Mouse (Mus musculus) large intestine, adult 2 months (tissue): Measurements from ENCODE around the gene Maml2. TPM values are rescaled to one million over a fixed set of nuclear protein-coding genes. Genes with fewer than 3 reads are reported as not detected.

Source experiments
- DNase-seq: peaks from one replicate; pipeline ENCODE4 v3.0.0-alpha.2; 2012; ENCODE audit warnings: low read depth, low spot score
- WGBS: fragments of 180-500 bp; shearing (Covaris S2); methylation state at CpG from one replicate; pipeline ENCODE4 v1.1.7; 2018; 5-methylcytosine and 5-hydroxymethylcytosine counted together
- polyA plus RNA-seq: library from polyadenylated mRNA; depleted of rRNA; stranded (reverse); fragments of >200 nt; gene quantifications from 2 replicates; pipeline ENCODE4 v1.2.3, GENCODE M21; 2012

Gene Maml2
- polyA plus RNA-seq, 1 experiment = 1.4 TPM

DNA sequence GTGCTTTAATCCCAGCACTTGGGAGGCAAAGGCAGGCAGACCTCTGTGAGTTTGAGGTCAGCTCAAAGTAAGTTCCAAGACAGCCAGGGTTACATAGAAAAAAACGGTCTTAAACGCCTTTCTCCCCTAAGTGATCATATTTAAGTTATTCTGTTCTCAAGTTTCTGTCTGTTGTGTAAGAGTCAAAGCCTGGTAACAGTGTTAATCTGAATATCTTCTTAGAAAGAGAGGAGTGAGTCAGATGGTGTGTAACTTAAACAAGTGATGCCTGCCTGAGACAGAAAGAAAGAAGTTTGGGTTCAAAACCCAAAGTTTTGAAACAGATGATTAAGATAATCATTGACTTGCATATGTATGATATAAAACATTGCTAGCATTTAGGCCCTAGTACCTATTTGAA is 218.2 kb downstream of the Maml2 start:
- no peak for DNase-seq
- 74% methylated on average over 2 of the region's 2 CpGs for WGBS

- WGBS = 69% methylated on average over 2 of the region's 2 CpGs
- no peak for DNase-seq
Observed at GRCm38 (mm10) chr9:13518031-13518430, 220.3 kb downstream of the Maml2 start.

DNA sequence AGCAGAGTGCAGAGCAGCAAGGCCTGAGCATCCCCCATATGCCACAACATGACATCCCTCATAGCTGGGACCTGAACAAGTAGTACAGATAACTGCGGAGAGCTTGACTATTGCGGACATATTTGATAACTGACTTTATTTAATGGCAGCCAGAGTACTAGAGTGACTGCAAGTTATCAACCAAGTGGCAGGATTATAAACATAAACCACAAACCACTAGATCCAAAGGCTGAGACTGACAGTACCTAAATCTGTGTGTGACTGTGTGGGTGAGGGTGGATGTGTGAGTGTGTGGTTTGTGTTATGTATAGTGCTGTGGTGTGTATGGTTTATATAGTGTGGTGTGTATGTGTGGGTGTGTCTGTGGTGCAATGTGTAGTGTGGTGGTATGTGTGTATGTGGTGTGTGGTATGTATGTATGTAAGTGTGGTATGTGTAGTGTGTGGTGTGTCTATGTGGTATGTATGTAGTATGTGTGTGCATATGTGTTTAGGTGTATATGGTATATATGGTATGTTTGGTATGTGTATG is 220.7 kb downstream of the Maml2 start:
- DNase-seq = no peak
- 92% methylated on average over 2 of the region's 2 CpGs for WGBS

GRCm38 (mm10) chr9:13522061-13522820 is 224.5 kb downstream of the Maml2 start:
- WGBS = 79% methylated on average over 9 of the region's 9 CpGs
- DNase-seq = no peak

DNA sequence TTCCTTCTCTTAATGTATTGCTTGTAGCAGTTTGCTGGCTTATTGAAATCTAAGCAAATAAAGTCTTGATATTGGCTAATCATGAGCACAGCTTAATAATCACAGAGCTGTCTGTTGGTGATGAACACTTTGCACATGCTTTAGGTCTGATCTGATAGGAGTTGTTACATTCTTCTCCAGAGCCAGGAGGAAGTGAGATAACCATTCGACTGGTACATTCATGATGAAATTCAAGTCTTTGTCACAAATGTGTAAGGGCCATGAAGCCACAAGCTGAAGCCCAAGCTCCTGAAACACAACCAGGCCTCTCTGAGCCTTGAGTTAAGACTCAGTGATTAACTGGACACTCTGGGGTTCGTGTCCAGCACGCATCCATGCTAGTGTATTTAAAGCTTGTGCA is 225.3 kb downstream of the Maml2 start:
- WGBS = 88% methylated on average over 3 of the region's 3 CpGs
- DNase-seq = no peak

- DNase-seq = no peak
- WGBS = 22% methylated on average over 1 of the region's 1 CpGs
Observed at GRCm38 (mm10) chr9:13525075-13525474, 227.3 kb downstream of the Maml2 start.

DNA sequence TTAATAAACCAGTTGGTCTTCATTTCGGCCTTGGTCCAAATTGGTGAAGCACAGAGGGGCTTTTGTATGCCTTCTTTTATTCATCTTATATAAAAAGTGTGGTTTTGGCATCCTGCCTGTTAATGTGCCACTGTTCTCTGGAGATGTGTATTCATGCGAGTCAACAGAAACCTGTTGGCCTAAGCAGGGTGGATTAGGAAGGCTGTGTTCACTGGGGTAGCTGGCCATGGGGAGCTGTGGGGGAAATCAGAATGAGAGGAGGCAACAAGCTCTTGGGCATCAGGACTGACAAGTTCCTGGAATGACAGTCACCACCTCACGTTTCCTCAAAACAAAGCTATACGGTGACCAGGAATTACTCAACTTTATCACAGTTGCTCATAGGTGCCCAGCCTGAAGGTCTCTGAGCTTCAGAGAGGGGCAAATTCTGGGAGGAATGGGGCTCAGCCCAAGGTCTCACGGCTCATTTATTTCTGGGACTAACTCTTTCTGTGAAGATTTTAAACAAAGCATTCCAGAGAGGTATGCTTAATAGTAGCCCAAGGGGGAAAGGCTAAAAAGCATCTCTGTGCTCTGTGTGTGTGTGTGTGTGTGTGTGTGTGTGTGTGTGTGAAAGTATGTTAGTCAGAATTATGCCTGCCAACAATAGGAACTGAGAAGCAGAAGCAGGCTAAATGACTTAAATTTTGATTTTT is 228.0 kb downstream of the Maml2 start:
- no peak for DNase-seq
- WGBS = 48% methylated on average over 5 of the region's 5 CpGs

DNA sequence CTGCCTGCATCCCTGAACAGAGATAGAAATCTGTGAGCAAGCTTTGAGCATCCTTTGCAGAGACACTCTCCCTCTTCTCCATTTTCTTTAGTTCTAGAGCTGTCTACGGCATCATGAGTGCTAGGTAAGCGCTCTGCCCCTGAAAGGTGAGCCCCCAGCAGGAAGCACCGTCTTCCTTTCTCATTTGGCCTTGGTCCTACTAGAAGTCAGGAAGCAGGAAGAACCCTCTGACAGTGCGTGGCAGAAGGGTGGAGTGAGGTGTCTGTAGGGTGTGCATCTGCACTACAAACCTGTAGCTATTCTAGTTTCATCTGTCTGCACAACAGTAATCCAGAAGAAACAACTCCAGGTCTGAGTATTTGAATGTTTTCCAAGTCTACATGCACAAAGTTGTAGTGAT is 232.8 kb downstream of the Maml2 start:
- no peak for DNase-seq
- 55% methylated on average over 4 of the region's 4 CpGs for WGBS

- no peak for DNase-seq
- WGBS = 76% methylated on average over 11 of the region's 11 CpGs
Observed at GRCm38 (mm10) chr9:13533076-13533707, 235.4 kb downstream of the Maml2 start.

- DNase-seq = no peak
- 88% methylated on average over 5 of the region's 5 CpGs for WGBS
Observed at GRCm38 (mm10) chr9:13535803-13536202, 238.0 kb downstream of the Maml2 start.

- no peak for DNase-seq
- 49% methylated on average over 12 of the region's 12 CpGs for WGBS
Observed at GRCm38 (mm10) chr9:13536419-13537261, 238.9 kb downstream of the Maml2 start.

DNA sequence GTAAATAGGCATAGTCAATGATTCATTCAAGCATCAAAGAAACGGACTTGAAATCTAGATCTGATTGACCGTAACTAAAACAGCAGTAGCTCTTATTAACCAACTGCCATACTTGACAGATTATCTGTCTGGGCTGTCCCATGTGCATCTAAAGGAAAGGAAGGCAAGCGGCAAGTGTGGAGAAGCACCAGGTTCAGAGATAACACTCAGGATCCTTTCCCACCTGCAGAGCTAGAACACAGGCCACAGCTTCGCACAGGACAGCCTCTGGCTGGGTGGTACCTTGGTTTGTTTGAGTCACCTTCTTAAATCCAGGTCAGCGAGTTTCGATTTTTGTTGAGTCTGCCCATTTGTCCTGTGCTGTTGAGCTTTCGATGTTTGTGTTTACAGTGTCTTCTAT is 240.4 kb downstream of the Maml2 start:
- no peak for DNase-seq
- WGBS = 82% methylated on average over 7 of the region's 7 CpGs

DNA sequence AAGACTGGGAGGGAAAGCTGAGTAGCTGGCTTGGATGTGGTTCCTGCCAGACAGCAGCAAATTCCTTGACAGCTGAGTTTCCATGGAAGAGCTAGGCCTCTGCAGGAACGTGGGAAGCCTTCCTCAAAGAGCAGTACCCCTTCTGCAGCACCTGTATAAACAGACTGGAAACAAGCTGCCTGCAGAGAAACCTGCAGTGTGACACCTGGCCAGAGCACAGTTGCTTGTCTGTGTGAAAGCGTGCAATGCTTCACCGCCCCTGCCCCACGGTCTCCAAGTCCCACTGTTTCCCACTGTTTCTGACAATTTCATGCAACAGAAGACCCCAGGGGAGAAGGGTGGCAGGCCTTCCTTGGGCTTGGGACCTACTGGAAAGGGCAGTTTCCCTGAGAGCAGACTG is 241.8 kb downstream of the Maml2 start:
- no peak for DNase-seq
- WGBS = 69% methylated on average over 4 of the region's 4 CpGs

DNA sequence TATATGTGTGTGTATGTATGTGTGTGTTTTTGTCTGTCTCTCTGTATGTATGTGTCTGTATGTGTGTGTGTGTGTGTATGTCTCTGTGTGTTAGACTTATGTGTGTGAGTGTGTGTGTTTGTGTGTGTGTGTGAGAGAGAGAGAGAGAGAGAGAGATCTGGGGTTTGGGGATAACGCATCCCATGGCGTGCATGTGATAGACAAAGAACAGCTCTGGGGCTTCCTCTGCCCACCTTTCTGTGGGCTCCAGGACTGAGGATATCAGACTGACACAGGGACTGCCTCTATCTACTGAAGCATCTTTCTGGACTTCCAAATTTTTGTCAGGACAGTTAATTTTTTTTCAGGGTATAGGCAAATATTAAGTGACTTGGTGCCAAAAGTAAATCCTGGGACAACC is 242.5 kb downstream of the Maml2 start:
- WGBS = 95% methylated on average over 2 of the region's 2 CpGs

GRCm38 (mm10) chr9:13540781-13541180 is 243.0 kb downstream of the Maml2 start:
- WGBS = 41% methylated on average over 6 of the region's 6 CpGs
- no peak for DNase-seq

More for the DNA sequence above, 242.5 kb downstream of the Maml2 start:
- DNase-seq = no peak

- 68% methylated on average over 8 of the region's 8 CpGs for WGBS
- DNase-seq = no peak
Observed at GRCm38 (mm10) chr9:13543167-13543566, 245.4 kb downstream of the Maml2 start.

DNA sequence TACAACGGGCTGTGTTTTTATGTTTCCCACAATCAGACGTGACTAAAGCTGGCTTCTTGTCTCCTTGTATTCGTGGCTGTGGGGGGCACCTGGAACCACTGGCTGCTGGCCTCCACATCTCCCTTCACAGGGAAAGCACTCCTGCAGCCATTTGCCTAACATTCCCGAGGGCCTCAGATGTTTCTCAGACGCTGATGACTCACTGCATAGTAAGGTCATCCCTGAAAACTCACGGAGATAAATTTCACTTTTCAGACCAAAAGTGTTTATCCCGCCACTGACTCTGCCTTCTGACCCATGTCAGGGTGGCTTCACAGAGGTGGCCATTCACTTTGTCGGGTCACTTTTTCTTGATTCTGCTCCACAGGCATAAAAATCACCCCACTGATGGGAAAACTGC is 246.4 kb downstream of the Maml2 start:
- DNase-seq = no peak
- WGBS = 52% methylated on average over 8 of the region's 8 CpGs

- WGBS = 70% methylated on average over 6 of the region's 6 CpGs
- DNase-seq = no peak
Observed at GRCm38 (mm10) chr9:13545726-13546125, 248.0 kb downstream of the Maml2 start.

DNA sequence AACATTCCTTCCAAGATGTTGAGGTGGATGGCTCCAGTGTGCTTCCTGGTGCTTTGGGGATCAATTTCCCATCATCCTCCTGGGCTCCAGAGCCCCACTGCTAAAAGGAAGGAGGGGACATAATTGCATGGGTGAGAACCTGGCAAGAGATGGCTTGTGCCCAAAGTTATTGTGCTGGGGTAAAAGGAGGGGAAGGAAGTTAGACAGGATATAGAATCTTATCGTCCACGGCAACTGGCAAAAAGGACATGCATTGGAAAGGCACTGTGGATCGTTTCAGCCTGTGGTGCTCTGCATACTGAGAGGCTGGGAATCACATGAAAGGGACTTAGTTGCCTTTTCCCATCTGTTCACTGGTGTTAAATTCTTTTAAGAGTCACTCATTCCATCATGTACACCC is 252.2 kb downstream of the Maml2 start:
- WGBS = 74% methylated on average over 3 of the region's 3 CpGs
- DNase-seq = no peak
